Mouse (Mus musculus) lung, embryonic 15.5 days (tissue): ENCODE measurements around the gene P2rx7. TPM values are rescaled to one million over a fixed set of nuclear protein-coding genes. Genes with fewer than 3 reads are reported as not detected.
"Not testable (repeated sequence)": the region's sequence is repeated elsewhere in the genome, so short reads cannot be mapped to it uniquely, and the experiment has no call there.

Experiments
- ATAC-seq: fragments of 200-750 bp; cut with Nextera tagmentation; 2 replicates; pipeline ENCODE4 v1.8.0; 2017; ENCODE audit warnings: moderate number of reproducible peaks, borderline replicate concordance; ENCODE audit not compliant: low FRiP score, low TSS enrichment; ENCODE audit errors: extremely low read depth
- H3K27ac ChIP-seq: fragments of 300-500 bp; sonication (generic); 2 replicates; pipeline ENCODE4 v1.5.1; 2015; ENCODE audit warnings: moderate library complexity, mild to moderate bottlenecking, inconsistent platforms
- H3K27me3 ChIP-seq: fragments of 300-500 bp; sonication (generic); 2 replicates; pipeline ENCODE4 v1.6.1; 2015; ENCODE audit warnings: inconsistent platforms
- H3K36me3 ChIP-seq: fragments of 300-500 bp; sonication (generic); 2 replicates; pipeline ENCODE4 v1.6.1; 2015; ENCODE audit warnings: inconsistent platforms
- H3K4me1 ChIP-seq: fragments of 300-500 bp; sonication (generic); 2 replicates; pipeline ENCODE4 v1.6.1; 2015; ENCODE audit warnings: inconsistent platforms
- H3K4me2 ChIP-seq: fragments of 300-500 bp; sonication (generic); 2 replicates; pipeline ENCODE4 v1.6.1; 2015; ENCODE audit warnings: inconsistent platforms, mild to moderate bottlenecking, moderate library complexity
- H3K4me3 ChIP-seq: fragments of 300-500 bp; sonication (generic); 2 replicates; pipeline ENCODE4 v1.5.1; 2015; ENCODE audit warnings: mild to moderate bottlenecking, inconsistent platforms
- H3K9ac ChIP-seq: fragments of 300-500 bp; sonication (generic); 2 replicates; pipeline ENCODE4 v1.6.1; 2015; ENCODE audit warnings: inconsistent platforms
- H3K9me3 ChIP-seq: fragments of 300-500 bp; sonication (generic); 2 replicates; pipeline ENCODE4 v1.6.1; 2016; ENCODE audit warnings: inconsistent platforms
- WGBS: fragments of 180-500 bp; shearing (Covaris S2); methylation state at CpG from one replicate; pipeline ENCODE4 v1.1.7; 2015; 5-methylcytosine and 5-hydroxymethylcytosine counted together
- polyA plus RNA-seq: library from polyadenylated mRNA; unstranded; fragments of >200 nt; fragmentation: Nextera tagmentation; extraction: Ambion mirVana; gene quantifications from 2 replicates; pipeline ENCODE4 v1.2.1, GENCODE M21; 2015

The P2rx7 gene
- polyA plus RNA-seq, 1 experiment from 2014 or later, result 3.1 TPM

DNA sequence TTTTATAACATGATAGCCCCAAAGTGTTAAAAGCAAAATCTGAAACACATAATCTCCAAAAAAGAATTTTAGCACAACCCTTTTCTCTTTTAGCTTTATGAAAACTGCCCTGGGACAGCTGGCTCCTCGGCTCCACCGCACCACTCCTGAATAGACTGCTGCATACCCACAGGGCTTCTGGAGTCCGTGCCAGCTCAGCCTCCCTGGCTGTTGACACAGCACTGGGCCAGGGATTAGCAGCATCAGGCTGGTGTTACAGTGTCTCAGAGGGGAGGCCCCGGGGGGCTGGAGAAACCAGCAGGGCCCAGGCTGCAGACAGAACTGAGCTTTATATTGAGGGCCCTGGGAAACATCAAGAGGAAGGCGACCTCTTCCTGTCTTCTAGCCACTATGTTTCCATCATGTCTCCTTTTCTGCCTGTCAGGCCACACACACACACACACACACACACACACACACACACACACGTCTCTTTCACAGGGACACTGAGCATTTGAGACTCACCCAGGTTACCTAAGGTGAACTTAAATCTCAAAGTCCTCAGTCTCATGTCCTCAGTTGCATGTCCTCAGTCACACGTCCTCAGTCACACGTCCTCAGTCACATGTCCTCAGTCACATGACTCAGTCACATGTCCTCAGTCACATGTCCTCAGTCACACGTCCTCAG, 3.7 kb downstream of the P2rx7 start:
- H3K9me3 ChIP-seq, result no peaks in the 10 kb centered on the region
- no peak for ATAC-seq
- H3K9ac ChIP-seq, result no peak overlapping the region
- H3K36me3 ChIP-seq, result no peaks in the 10 kb centered on the region
- H3K4me1 ChIP-seq, result peaks cover 5% of the 10 kb centered on the region; the same call in 1 of the 2 replicates
- no peak overlapping the region for H3K4me3 ChIP-seq
- H3K27ac ChIP-seq, result no peak overlapping the region
- H3K27me3 ChIP-seq, result no peaks in the 10 kb centered on the region
- 57% methylated on average over 9 of the region's 9 CpGs for WGBS
- no peak overlapping the region for H3K4me2 ChIP-seq

DNA sequence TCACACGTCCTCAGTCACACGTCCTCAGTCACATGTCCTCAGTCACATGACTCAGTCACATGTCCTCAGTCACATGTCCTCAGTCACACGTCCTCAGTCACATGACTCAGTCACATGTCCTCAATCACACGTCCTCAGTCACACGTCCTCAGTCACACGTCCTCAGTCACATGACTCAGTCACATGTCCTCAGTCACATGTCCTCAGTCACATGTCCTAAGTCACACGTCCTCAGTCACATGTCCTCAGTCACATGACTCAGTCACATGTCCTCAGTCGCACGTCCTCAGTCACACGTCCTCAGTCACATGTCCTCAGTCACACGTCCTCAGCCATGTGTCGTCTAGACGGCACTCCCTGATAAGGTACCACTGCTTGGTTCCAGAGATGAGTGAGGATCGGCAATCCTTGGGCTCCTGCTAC, 4.3 kb downstream of the P2rx7 start:
- H3K4me2 ChIP-seq, H3K36me3 ChIP-seq, H3K27me3 ChIP-seq, H3K4me3 ChIP-seq, ATAC-seq, H3K4me1 ChIP-seq, H3K27ac ChIP-seq, H3K9me3 ChIP-seq, H3K9ac ChIP-seq: not testable (repeated sequence)
- WGBS, result 86% methylated on average over 14 of the region's 14 CpGs

DNA sequence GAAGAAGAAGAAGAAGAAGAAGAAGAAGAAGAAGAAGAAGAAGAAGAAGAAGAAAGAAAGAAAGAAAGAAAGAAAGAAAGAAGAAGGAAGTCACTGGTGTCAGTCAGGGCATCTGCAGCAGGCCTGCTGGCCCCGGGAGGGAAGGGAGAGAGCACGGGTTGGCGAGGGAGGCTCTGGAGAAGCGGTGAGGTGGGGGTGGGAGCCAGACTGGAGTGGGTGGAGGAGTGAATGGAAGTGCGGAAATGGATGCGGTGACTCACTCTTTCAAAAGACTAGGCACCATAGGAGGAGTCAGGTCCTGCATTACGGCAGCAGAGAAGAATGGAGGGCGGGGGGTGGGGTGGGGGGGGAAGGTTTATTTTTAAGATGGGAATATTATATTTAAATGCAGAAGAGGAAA, 5.6 kb downstream of the P2rx7 start:
- 69% methylated on average over 8 of the region's 8 CpGs for WGBS
- no peaks in the 10 kb centered on the region for H3K27me3 ChIP-seq
- H3K36me3 ChIP-seq, result no peaks in the 10 kb centered on the region
- peaks cover 17% of the 10 kb centered on the region for H3K4me1 ChIP-seq
- H3K4me3 ChIP-seq, result no peak overlapping the region
- H3K9ac ChIP-seq, result no peak overlapping the region
- no peaks in the 10 kb centered on the region for H3K9me3 ChIP-seq
- ATAC-seq, result no peak
- H3K4me2 ChIP-seq, result no peak overlapping the region
- no peak overlapping the region for H3K27ac ChIP-seq

DNA sequence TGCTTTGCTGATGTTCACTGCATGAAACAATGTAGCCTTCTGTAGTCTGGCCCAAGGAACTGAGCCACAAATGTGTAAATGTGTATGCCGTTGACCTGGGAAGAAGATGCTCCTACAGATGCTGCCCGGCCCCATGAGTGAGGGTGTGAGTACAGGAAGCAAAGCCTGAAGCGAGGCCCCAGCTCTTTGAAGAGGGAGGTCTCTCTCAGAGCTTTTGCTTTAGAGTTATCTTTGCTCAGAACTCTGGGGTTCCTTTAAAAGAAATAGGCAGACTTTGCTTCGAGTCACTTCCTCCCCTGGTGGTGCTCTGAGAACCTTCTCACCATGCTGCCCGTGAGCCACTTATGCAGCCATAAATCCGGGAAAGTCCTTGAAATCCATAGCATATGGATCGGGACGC, 6.4 kb downstream of the P2rx7 start:
- Histone ChIP-seq H3K4me2 (no peak overlapping the region), H3K4me1 (peaks cover 21% of the 10 kb centered on the region), H3K4me3 (no peak overlapping the region), H3K9me3 (no peaks in the 10 kb centered on the region), H3K27ac (no peak overlapping the region), H3K9ac (no peak overlapping the region), H3K27me3 (no peaks in the 10 kb centered on the region), H3K36me3 (no peaks in the 10 kb centered on the region)
- ATAC-seq, result no peak
- 79% methylated on average over 8 of the region's 8 CpGs for WGBS

DNA sequence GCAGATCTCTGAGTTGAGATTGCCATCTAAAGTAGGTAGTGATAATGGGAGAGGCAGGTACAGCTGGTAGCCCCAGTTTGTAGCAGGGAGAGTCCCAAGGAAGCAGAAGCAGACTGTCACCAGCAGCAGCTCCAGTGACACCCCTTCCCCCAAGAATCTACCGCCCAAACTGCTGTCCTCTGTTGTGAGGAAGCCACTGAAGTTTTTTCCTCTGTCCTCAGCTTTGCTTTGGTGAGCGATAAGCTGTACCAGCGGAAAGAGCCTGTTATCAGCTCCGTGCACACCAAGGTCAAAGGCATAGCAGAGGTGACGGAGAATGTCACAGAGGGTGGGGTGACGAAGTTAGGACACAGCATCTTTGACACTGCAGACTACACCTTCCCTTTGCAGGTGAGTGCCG, 8.8 kb downstream of the P2rx7 start:
- Histone ChIP-seq H3K27me3 (no peaks in the 10 kb centered on the region), H3K36me3 (no peaks in the 10 kb centered on the region), H3K9ac (no peak overlapping the region), H3K4me2 (no peak overlapping the region), H3K27ac (no peak overlapping the region), H3K4me1 (peaks cover 21% of the 10 kb centered on the region), H3K4me3 (no peak overlapping the region), H3K9me3 (no peaks in the 10 kb centered on the region)
- ATAC-seq, result 0 out of 2 replicates have a peak, but pooled peaks have one; percentile 25
- 50% methylated on average over 7 of the region's 7 CpGs for WGBS

DNA sequence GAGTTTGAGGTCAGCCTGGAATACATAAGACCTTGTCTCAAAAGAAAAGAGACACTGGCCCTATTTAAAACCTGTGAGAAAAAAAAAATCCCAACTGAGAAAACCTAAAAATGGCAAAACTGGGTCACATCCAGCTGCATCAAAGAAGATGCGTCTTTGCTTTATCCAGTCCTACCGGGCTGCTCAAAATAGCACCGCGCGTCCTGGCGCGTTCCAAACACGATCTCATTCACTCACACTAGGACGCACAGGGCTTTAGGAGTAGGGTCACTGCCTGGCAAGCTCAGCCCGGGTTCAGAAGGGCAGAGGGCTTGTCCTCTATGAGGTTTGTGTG, 9.4 kb downstream of the P2rx7 start:
- WGBS, result 61% methylated on average over 10 of the region's 10 CpGs
- no peaks in the 10 kb centered on the region for H3K27me3 ChIP-seq
- H3K4me1 ChIP-seq, result peaks cover 21% of the 10 kb centered on the region
- 0 out of 2 replicates have a peak overlapping the region, but pooled peaks have one; percentile 4 for H3K4me2 ChIP-seq
- H3K27ac ChIP-seq, result no peak overlapping the region
- H3K4me3 ChIP-seq, result no peak overlapping the region
- no peak overlapping the region for H3K9ac ChIP-seq
- H3K9me3 ChIP-seq, result no peaks in the 10 kb centered on the region
- ATAC-seq, result no peak
- H3K36me3 ChIP-seq, result no peaks in the 10 kb centered on the region

DNA sequence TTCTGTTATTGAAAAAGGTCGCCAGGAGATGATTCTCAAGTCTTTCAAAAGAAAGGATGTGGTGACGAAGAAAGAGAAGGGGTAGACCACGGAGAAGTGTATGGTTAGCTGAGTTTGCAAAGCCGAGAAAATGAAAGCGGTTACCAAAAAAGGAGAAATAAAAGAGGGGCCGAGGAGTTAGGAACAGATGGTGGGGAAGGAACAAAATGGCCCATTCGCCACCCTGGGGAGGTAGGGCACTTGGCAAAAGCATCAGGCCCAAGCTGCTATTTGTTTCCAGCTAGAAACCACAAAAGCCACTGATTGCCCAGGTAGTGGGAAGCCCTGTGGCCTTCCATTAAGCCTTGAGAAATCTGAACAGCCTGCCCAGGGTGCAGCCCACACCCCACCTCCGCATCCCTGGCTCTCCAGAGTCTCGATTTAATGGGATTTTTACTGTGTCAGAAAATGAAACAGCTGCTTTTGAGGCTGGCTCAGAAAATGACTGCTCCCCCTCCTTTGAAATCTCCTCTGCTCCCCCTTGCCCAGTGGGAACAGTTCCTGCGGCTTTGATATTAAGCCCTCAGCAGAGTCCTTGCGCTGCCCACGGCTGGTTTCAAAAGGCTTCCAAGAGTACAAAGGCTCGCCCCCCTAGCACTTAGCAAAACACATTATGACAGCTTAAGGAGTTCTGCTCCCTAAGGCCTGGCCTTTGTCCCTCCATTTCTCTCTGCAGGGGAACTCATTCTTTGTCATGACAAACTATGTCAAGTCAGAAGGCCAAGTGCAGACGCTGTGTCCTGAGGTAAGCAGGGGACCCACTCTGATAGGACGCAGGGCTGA, 9.9 kb downstream of the P2rx7 start:
- Histone ChIP-seq H3K4me2 (0 out of 2 replicates have a peak overlapping the region, but pooled peaks have one; percentile 4), H3K27me3 (no peaks in the 10 kb centered on the region), H3K36me3 (no peaks in the 10 kb centered on the region), H3K9ac (no peak overlapping the region), H3K27ac (no peak overlapping the region), H3K4me3 (no peak overlapping the region), H3K4me1 (peaks cover 21% of the 10 kb centered on the region), H3K9me3 (no peaks in the 10 kb centered on the region)
- WGBS, result 36% methylated on average over 15 of the region's 15 CpGs
- no peak for ATAC-seq

DNA sequence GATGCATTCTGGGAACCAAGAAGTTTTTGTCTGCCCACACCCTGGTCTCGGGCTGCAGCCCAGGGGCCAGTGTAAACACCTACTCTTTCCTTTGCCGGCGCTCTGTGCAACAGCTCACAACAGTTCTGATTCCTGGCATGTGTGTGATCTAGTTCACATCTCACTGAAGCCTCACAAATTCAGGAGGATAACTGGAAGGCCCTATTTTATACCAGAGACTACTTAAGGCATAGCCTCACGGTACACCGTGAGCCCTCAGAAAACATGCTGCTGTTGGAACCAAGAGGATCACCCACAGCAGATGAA, 10.5 kb downstream of the P2rx7 start:
- H3K27me3 ChIP-seq, result no peaks in the 10 kb centered on the region
- H3K9ac ChIP-seq, result no peak overlapping the region
- no peaks in the 10 kb centered on the region for H3K36me3 ChIP-seq
- WGBS, result 40% methylated on average over 5 of the region's 5 CpGs
- H3K4me1 ChIP-seq, result peaks cover 21% of the 10 kb centered on the region
- H3K4me2 ChIP-seq, result no peak overlapping the region
- no peak overlapping the region for H3K4me3 ChIP-seq
- H3K9me3 ChIP-seq, result no peaks in the 10 kb centered on the region
- no peak for ATAC-seq
- H3K27ac ChIP-seq, result no peak overlapping the region

DNA sequence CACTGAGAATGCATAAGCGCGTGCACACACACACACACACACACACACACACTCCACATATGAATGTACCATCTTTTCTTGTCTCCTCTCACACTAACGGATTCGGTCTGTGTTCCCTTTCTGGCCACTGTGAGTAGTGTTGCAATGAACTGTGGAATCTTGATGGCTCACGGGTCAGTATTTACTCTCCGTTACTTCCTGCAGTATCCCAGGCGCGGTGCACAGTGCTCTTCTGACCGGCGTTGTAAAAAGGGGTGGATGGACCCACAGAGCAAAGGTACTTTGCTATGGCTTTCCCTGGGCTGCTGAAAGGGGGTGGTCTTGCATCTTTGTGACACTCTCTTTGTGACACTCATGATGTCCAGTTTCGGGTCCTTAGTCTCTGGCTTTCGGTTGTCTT, 13.1 kb downstream of the P2rx7 start:
- WGBS, result 76% methylated on average over 12 of the region's 12 CpGs

DNA sequence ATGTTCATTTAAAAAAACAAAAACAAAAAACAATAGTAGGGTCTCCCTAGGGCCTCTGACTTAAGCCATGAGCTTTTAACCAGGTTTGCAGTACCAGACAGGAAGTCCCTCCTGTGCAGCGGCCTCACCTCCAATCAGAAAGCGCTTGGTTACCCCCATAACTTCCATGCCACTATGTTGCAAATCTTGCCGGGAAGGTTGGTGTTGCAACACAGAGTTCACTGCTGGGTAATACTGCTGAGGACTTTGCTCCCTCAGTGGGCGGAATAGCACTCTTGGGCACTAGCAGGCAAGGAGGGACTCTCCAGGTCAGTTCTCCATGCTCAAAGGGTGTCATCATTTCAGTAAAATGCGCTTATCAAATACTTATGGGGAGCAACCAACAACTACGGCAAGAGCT, 18.8 kb downstream of the P2rx7 start:
- H3K9me3 ChIP-seq, result no peaks in the 10 kb centered on the region
- H3K27ac ChIP-seq, result no peak overlapping the region
- 91% methylated on average over 6 of the region's 6 CpGs for WGBS

More for the DNA sequence above, 13.1 kb downstream of the P2rx7 start:
- Histone ChIP-seq H3K9me3 (no peaks in the 10 kb centered on the region), H3K4me1 (peaks cover 21% of the 10 kb centered on the region), H3K4me3 (no peak overlapping the region), H3K27ac (no peak overlapping the region), H3K4me2 (no peak overlapping the region), H3K36me3 (no peaks in the 10 kb centered on the region), H3K27me3 (no peaks in the 10 kb centered on the region), H3K9ac (no peak overlapping the region)
- ATAC-seq, result no peak

DNA sequence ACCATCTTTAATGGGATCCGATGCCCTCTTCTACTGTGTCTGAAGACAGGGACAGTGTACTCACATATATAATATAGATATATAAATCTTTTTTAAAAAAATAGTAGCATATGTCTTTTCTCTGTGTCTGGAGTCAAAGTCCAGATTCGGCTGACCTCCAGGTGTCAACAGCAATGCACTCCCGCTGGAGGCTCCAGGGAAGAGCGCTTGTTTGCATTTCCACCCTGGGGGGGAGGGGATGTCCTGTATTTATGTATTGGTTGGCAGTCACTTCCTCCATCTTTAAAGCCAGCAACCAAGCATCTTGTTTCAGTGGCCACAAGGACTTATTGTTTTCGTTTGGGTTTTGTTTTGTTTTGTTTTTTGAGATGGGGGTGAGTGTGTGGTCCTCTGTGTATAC, 21.3 kb downstream of the P2rx7 start:
- Histone ChIP-seq H3K4me1 (no peaks in the 10 kb centered on the region), H3K4me2 (no peak overlapping the region), H3K9me3 (no peaks in the 10 kb centered on the region), H3K4me3 (no peak overlapping the region), H3K27me3 (no peaks in the 10 kb centered on the region), H3K36me3 (no peaks in the 10 kb centered on the region), H3K27ac (no peak overlapping the region), H3K9ac (no peak overlapping the region)
- ATAC-seq, result no peak
- 38% methylated on average over 5 of the region's 5 CpGs for WGBS

More for the DNA sequence above, 18.8 kb downstream of the P2rx7 start:
- Histone ChIP-seq H3K4me2 (no peak overlapping the region), H3K27me3 (no peaks in the 10 kb centered on the region), H3K36me3 (no peaks in the 10 kb centered on the region), H3K9ac (no peak overlapping the region), H3K4me3 (no peak overlapping the region), H3K4me1 (no peaks in the 10 kb centered on the region)
- no peak for ATAC-seq

DNA sequence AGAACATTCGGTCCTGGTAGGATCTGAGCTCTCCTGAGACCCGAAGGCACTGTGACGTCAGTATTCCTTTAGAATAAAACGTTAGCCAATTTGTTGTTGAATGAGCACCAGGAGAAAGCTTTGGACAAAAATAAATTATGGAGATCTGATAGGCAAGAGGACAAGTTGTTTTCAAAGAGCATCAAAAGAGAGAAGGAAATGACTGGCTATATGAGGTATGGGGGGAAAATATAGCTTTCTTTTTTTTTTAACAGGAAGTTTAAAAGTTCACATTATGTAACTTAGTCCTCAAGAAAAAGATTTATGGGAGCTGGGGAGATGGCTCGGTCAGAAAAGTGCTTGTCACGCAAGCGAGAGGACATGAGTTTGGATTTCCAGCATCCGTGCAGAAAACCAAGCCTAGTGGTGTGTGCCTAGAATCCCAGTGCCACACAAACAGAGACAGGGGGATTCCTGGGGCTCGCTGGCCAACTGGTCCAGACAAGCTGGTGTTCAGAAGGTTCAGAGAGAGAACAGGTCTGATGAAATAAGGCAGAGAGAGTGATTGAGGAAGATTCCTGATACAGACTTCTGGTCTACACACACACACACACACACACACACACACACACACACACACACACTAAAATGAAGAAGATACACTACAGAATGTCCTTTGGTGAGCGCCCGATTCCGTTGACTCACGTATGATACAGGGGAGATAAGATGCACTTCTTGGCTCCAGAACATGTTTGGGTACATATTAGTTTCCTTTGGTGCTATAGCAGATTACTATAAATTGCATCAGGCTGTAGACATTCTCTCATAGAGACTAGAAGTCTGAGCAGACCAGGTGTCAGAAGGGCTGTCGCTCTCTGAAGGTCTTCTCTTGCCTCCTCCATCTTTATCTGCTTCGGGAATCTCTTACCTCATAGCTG, 25.5 kb downstream of the P2rx7 start:
- no peak for ATAC-seq
- H3K27ac ChIP-seq, result no peak overlapping the region
- no peaks in the 10 kb centered on the region for H3K4me1 ChIP-seq
- H3K36me3 ChIP-seq, result no peaks in the 10 kb centered on the region
- H3K4me3 ChIP-seq, result no peak overlapping the region
- WGBS, result 54% methylated on average over 15 of the region's 15 CpGs
- H3K27me3 ChIP-seq, result no peaks in the 10 kb centered on the region
- H3K9ac ChIP-seq, result no peak overlapping the region
- no peak overlapping the region for H3K4me2 ChIP-seq
- H3K9me3 ChIP-seq, result no peaks in the 10 kb centered on the region
